Mouse (Mus musculus): Measurements from ENCODE around the gene Maats1.

DNA sequence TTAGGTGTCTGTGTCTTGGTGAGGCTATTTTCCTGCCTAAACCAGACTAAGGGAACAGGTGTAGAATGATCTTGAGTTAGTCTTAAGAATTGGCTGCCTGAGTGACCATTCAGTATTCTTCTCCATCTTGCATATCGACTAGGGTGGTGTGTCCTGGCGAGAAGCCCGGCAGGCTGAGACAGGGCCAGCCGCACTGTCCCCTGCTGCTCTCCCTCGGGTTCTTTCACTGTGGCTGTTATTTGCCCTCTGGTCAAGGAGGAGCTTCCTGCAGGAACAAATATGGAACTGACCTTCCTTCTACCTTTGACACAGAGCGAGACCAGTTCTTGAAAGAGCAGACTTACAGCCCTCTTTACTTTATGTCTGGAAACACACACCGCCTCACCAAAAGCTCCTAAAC lies 10.1 kb upstream of the Maats1 start:
- TF ChIP-seq CTCF (IDR thresholded peaks at IDR 0.05) = no peak
- TF ChIP-seq POLR2A (IDR thresholded peaks at IDR 0.05; ENCODE audit: insufficient read depth, low read depth, low read length) = no peak
